Mouse (Mus musculus) right cerebral cortex, adult 2 months (tissue): Measurements from ENCODE around the gene Cfap44.
A peak's percentile ranks its signal among the peaks of the same experiment; 100 is the strongest.

Source experiments
- DNase-seq, 2 experiments: peaks; one replicate each; pipeline ENCODE4 v3.0.0; 2021 to 2022; ENCODE audit warnings: low spot score in 2 of 2

Cfap44 gene

DNA sequence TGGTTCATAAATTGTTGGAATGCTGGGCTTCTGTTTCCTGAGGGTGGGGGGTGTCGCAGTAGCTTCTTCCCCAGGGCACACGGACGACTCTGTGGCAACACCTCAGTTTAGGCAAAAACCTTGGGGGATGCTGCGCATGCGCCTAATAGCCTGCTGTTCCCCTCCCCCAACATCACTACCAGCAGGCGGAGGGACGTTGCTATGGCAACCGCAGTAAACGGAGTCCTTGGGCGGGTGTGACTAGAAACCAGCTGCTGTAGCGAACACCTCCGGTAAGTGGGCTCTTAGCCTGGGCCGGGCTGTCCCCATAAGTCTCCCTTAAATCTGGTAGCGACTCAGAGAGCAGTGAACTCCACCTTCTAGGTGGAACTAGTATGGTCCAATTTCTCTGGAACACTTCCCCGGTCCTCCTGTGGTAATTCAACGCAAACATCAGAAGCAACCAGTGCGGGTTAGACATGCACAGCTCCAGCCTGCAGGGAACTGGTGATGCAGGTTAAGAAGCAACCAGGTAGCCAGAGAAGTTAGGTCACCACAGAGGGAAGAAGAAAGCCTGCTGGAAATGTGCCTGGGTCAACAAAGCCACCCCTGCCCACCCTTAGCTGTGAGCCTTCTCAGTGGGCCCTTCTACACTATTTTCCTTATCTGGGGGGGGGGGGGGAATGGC lies at the start of gene Cfap44:
TSS of gene Cfap44 (plus strand) at position 220 of the 667 bp plus-strand sequence.
- peak; percentile 91 for DNase-seq

DNA sequence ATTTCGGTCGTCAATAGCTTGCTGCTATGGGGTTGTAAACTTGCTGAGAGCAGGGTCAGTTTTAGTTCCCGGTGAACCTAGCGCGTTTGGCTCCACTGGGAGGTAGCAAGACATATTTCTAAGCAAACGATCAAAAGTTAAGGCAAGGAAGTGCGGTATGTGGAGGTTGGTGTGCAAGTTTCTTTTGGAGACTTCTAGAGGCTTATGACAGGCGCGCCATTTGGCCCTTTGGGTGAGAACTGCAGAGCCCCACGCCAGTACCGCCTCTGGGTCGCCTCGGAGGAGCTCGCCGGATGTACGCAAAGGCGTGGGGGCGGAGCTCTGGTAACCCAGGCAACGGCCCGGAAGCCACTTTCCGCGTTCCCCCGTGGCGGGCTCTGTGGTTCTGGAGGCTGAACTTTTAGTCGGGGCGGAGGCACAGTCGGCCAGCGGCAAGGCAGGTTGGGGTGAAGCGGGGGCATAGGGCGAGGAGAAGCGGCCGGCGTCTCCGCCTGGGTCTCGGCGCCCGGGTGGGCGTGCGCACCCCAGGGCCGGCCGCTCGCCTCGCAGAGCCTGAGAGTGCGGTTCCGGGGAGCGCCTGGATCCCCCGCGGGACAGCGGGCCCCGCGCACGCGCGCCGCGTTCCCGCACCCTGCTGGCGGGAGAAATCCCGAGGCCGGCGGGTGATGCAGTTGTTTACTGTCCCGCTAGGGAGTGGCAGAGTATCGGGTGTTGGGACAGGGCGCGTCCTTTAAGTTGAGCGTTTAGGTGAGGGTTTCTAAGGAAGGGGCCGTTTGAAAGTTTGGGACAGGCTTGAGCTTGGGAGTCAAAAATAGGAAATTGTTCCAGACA lies 47.3 kb upstream of the Cfap44 start, which contains the start of gene Spice1:
TSS of gene Spice1 (plus strand) at position 51 of the 831 bp plus-strand sequence.
- peak; percentile 92 to 96 for DNase-seq

DNA sequence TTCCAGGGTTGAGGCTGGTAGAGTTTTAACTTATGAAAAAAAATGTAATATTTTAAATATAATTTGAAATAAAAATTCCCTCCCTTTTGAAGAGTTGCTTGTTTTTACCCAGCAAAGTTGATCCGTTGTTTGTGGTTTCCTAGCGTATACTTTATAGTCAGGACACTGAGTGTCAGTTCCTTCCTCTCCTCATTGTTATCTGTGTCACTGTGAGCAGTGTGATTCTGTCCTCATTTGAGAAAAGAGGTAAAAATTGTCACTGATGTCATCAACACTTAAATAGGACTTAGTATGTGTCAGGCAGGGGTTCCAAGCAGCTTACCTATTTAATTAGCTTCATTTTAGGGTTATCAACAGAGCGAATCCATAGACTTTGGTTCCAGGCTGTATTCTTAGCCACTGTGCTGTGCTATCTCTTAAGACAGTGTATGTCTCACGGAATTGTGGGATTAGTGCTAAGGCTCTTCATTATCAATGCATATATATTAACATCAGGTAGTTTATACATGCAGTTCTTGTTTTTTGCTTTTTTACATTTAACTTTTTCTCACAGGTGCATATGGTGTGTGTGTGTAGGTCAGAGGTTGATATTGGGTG lies 44.7 kb upstream of the Cfap44 start:
- DNase-seq: no peak

DNA sequence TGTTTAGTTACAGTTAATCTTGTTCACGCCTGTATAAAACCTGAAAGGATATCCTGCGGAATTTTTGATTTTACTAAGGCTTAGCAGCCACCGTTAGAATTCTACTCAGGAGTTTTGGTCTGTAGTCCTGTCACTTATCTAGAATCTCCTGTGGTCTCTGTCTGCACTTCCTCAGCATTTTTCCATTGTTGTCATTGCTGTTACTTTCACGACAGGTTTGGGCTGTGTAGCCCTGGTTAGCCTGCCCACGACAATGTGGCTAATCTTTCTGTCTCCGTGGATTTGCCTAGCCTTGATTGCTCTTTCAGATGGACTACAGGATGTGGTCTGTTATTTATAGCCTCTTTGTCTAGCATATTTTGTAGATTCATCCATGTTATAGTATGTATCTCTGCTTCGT lies 38.3 kb upstream of the Cfap44 start:
- no peak for DNase-seq

DNA sequence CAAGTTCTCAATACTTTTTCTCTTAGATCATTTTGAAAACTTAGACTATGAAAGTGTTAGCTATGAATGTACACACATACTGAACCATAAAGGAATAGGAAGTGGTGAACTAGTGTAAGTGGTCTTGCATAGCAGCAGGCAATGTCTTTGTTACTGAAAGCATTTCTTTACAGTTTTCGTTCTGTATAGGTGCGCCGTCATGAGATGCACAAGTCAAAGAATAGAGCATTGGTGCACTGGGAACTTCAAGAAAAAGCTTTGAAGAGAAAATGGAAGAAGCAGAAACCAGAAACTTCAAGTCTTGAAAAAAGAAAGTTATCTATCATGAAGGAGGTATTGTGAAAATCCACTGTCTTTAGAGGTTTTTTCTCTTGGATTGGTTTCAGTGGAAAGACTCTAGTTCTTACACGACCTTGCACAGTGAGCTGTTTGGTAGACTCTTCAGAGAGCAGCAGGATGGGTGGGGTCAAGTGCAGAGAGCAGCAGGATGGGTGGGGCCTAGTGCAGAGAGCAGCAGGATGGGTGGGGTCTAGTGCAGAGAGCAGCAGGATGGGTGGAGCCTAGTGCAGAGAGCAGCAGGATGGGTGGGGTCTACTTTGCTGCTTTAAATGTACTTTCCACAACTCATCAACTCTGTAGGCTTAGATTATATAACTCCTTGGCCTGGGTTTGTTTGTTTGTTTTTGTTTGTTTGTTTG lies 36.9 kb upstream of the Cfap44 start:
- DNase-seq: no peak

DNA sequence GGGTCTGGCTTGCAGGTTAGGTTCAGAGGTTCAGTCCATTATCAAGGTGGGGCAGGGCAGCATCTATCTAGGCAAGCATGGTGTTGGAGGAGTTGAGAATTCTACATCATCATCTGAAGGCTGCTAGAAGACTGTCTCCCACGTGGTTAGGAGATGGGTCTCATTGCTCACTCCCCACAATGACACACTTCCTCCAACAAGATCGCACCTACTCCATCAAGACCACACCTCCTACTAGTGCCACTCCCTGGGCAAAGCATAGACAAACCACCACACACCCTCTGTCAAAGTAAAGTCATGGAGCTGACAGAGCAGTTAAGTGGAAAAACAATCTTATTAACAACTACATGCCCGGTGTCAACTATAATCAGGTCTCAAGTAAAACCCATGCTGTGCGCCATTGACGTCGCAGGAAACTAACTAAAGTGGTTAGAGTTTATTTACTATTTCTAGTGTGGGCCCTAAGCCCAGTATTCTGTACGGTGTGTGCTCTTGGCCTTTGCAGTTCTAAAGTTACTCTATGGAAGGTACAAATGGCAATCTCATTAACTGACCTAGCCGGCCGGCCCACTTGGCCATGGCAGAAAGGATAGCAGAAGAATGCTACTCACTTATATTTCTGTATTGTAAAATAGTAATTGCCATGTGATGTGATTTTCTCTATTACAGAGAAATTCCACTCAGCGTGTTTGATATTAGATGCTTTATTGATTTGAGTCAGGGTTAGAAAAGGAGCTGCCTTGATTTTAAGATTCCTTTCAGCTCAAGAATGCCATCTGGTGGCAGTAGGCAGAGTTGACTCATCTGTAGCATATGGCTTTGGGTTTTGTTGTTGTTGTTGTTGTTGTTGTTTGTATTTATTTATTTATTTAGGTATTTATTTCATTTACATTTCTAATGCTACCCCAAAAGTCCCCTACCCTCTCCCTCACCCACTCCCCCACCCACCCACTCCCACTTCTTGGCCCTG lies 32.4 kb upstream of the Cfap44 start:
- DNase-seq: peak; percentile 41 to 45

DNA sequence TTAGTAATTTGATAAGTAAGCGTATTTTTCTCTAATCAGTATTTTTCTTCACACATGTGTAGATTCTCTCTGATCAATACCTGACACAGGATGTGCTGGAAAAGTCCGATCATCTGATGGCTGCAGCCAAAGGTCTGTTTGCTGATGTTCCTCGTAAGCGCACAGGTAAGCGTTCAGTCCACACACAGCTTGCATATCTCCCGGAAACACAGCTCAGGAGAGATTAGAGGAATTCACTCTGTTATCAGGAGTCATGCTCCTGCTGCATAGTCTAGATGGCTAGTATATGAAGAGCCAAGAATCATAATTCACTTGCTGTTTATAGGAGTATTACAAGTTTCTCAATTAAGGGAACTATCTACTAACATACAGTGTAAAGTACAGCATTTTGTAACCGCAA lies 29.1 kb upstream of the Cfap44 start:
- no peak for DNase-seq

DNA sequence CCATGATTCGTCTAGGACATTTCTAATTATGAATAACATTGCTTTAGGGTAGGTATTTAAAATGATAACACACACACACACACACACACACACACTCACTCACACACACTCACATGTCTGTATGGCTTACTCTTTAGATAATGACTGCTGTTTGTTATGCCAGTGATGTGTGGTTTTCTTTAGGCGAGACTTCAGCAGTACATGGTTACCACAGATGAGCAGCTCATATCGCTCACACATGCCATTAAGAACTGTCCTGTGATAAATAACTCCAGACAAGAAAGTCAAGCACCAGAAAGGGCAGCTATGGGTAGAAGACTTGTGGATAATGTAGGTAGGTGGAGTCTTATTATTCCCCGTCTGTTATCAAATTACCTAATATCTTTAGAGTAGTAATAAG lies 19.1 kb upstream of the Cfap44 start:
- no peak for DNase-seq

DNA sequence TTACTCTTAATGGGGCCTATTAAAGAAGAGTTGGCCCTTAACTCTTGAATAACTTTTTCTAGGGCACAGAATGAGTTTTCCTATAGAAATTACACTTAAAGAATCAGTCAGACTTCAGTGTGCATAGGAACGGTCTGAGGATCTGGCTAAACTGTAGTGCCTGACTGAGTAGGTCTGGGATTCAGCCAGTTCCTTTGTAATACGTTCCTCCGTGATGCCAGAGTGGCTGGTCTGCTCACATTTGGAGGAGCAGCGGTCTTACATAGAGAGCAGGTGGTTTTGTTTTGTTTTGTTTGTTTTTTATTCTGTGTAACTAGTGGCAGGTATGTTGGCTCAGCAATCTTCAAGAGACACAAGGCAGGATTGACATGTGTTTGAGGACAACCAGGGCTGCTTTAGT lies 14.6 kb upstream of the Cfap44 start:
- no peak for DNase-seq

DNA sequence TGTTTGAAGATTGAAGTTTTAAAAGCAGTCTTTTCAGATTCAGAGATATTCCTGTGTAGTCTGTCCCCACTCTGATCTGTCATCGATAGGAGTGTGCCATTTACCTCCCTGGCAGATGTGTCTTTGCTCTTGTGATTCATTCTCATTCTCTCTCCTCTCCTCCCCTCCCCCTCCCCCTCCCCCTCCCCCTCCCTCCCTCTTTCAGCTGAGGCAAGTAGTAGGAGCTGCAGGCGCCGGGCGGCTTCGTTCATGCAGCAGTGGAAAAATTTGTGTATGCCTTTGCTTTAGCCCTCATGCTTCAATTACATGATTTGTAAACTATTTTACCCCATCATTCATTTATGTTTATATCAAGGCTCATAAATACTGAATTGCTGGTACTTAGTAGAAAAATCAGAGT lies 13.0 kb upstream of the Cfap44 start:
- no peak for DNase-seq

DNA sequence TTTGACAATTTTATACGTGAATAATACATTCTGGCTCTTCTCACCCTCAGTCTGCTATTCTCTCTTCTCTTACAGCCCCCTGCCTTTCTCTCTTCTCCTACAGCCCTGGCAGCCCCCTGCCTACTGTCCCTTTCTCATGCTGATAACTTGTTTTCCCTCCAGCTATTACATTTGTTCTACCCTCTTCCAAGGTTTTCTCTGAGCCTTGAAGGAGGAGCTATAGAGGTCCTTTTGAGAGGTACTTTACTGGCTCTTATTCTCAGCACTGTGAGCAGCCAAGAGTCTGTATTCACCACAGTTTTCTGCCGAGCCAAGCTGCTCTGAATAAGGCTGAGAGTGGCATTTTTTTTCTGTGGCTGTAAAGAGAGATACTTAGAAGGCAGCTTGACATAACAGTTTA lies 11.0 kb upstream of the Cfap44 start:
- DNase-seq: no peak

DNA sequence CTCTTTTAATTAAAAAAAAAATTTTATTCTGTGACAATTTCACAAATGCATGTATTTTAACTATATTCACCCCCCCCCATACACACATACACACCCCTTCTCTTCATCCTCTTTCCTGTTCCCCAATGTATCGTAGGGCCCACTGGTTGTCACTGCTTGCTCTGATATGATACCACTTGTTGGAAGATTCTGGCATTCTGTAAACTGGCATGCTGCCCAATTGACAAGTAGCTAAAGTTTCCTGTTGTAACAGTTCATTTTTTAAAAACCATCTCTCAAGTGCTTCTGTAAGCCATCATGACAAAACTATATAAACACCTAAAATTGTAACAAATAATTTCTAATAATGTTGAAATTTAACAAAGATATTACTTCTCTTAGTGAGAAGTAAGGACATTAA lies 10.3 kb upstream of the Cfap44 start:
- DNase-seq: no peak

DNA sequence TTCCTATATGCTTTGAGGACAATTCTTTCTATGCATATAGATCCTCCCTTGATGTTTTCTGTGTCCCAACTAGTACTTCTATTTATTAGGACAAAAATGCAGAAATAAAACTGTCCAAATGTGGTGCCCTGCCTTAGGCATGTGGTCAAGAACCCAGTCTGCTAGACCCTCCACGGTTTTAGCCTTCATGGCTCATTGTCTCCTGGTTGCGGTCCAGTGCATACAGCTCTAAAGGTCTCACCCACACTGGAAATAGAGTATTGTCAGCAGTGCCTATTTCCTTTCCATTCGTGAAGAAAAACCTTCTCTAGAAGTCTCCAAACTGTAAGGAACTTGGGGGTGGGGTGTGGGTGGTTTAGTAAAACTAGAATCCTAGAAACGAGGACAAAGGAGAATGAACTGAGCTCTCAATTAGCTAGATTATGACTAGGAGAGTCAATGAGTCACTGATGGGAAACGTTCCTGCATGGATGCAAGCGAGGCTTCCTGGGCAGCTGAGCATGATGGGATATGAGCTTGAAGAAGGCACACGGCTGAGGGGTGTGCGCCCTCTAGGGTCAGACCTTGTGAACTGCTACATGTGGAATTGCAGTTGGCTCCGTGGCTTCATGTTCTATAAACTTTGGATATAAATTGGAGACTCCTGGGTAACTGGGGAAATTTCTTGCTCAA lies 2.6 kb upstream of the Cfap44 start:
- DNase-seq: peak; percentile 73 to 77

DNA sequence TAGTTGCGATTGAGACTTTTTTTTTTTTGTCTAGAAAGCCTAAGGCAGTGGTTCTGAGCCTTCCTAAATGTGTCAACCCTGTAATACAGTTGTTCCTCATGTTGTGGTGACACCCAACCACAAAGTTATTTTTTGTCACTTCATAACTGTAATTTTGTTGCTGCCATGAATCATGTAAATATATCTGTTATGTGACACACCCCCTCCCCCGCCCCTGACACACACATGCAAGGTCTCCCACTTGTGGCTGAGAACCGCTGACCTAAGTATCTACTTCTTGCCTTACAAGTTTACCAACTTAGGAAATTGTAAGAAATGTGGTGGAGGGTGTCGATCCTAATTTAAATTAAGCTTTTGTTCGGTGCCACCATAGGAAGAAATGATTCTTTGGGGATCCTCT lies 10.3 kb downstream of the Cfap44 start:
- DNase-seq: no peak

DNA sequence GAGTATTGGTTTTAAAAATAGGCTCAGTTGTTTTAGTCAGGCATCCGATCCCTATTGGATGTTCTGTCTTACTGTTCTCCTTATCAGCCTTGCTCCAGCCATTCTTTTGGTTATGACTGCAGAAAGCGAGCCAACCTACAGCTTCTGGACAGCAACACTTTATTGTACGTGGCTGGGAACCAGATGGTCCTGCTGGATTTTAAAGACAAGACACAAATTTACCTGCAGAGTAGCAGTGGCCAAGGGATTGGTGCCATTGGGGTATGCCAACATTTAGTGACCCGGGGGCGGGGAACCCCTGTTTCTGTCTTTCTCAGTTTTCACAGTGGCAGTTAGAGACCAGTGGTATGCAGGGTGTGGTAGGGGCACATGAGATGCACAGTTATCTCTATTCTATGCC lies 12.6 kb downstream of the Cfap44 start:
- no peak for DNase-seq

DNA sequence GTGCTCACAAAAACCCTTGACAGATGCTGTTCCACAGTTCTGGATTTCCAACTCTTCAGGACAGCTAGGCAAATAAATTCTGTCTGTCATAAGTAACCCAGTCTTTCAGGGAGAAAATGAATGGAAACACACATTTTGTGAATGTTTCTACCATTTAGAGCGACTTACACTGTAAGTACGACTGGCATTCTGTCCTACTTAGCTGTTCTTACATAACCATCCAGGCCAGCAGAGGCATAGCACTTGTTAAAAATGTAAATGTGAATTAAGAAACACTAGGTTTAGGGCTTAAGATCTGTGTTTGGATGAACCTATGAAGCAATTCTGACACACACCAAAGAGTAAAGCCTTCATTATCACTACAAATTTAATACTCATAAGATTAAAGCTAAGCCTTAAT lies 13.7 kb downstream of the Cfap44 start:
- no peak for DNase-seq

DNA sequence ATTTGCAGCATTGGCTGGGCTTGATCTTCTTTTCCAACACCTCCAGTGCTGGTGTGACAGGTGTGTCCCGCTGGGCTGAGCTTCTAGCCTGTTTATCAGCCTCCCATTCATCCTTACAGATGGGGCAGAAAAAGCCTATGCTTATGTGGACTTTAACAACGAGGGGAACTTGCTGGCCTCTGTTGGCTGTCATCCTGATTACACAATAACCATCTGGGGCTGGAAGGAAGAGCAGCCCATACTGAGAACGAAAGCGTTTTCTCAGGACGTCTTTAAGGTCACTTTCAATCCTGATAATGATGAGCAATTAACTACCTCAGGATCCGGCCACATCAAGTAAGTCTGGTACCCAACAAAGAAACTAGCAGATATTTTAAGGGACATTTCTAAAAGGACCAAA lies 15.6 kb downstream of the Cfap44 start:
- no peak for DNase-seq

DNA sequence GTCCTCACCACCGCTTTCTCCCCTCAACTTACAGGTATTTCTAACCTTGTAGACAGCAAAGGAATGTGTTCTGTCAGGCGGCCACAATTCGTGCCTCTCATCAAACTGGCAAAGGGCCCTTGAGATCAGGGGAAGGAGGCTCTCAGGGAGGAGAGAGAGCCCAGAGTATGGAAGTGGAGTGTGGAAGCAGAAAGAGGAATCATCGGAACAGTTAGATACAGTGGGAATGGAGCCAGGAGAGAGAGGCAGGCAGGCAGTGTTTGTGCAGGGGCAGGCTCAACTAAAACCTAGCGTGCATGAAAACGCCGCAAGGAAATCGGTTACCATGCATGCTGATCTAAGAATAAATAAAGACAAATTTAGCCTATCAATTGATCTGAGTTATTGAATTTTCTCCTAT lies 23.0 kb downstream of the Cfap44 start:
- peak; percentile 14 to 22 for DNase-seq

DNA sequence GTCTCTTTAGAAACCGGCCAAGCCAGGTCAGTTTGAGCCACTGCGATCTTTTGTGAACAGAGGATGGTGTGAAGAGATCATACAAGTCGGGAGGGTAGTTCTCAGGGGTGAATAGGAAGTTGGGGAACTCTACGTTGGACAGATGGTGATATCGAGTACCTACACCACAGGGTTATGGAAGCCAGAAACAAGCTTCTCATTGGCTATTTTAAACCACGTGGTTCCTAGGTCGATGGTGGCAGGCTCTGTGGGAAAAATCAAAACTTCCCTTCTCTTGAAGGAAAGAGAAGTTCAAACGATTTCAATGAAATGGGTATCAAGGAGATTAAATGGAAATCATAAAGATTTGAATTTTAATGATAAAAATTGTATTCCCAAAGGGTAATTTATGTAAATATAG lies 27.1 kb downstream of the Cfap44 start:
- no peak for DNase-seq

DNA sequence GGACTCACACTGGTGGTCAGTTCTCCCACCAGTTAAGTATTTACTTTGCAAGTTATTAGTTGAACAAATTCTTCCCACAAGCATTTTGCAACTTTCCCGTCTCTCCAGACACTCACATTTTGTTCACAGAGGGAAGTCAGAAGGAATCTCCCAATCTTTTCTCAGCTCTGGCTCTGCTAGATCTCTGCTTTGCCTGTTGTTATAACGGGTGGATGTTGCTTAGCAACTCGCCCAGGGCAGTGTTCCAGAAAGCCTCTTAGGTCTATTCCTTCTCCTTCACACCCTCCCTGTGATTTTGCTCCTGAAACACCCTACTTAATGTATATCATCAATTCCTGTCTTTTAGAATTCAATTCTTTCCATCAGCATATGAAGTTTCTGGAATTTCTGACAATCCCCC lies 28.9 kb downstream of the Cfap44 start:
- peak; percentile 78 to 87 for DNase-seq

DNA sequence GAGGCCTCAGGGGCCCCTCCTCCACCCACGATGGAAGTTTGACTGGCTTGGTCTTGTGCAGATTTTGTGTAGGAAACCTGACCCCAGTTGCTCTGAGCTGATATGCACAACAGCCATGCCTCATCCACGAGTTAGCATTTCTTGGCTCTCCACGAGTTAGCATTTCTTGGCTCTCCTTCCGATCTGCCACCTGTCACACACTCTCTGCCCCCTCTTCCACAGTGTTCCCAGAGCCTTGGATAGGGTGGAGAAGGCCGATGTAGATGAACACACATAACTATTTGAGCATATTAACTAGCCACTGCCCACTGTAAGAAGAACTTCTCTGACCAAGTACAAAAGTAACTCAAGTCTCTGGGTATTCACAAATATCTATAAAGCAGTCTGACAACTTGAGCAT lies 33.9 kb downstream of the Cfap44 start:
- DNase-seq: no peak
